Mouse (Mus musculus) telencephalon, adult 2 months (tissue): ENCODE measurements at regions not wholly inside any gene's neighbourhood (a gene's known extent, or its start where the extent isn't known, plus 50 kb on each side); places are given as distances from the start of the nearest gene placed in this dataset.

Experiments used
- DNase-seq: peaks from one replicate; pipeline ENCODE4 v3.0.0-alpha.2; 2011; ENCODE audit warnings: low read depth, low spot score

DNA sequence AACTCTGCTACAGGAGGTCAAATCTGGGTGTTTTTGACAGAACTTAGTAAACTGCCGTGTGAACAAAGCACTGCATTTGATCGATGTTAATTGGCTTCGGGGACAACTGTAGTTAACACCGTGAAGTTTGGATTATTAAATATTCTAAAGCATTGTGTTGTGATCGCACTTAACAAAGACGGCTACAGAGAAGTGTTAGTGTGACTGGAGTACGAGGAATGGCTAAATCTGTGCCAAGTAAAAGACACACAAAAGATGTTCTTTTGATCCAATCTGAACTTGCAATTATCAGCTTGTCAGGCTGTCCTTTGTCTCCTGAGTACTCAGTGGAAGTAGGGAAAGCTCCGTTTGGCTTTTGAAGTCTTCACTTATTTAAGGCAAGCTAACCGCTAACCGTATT, 259.7 kb downstream of the Tmem182 start:
- DNase-seq, result no peak

DNA sequence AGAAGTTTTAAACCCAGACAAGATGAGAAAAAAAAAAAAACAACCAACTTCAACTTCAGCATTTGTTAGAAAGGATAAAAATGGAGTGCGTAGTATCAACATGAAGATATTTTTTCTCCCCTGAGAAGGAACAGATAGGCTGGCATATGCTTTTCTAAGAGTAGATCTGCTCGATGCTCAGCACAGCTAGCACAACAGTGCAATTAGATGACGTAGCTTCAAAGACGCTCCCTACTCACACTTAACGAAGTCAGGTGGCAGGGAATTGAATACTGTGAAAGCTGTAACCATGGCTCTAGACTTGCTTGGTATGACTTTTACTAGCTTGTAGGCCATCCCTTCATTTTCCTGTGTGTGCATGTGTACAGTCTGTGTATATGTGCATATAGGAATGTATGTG, 299.5 kb downstream of the Tmem182 start:
- peak; percentile 69 for DNase-seq

- DNase-seq, result no peak
Observed at GRCm38 (mm10) chr1:41121636-41122175, 316.3 kb downstream of the Tmem182 start.

- DNase-seq, result no peak
Observed at GRCm38 (mm10) chr1:41131410-41131809, 326.0 kb downstream of the Tmem182 start.

- no peak for DNase-seq
Observed at GRCm38 (mm10) chr1:41133143-41133542, 327.7 kb downstream of the Tmem182 start.

DNA sequence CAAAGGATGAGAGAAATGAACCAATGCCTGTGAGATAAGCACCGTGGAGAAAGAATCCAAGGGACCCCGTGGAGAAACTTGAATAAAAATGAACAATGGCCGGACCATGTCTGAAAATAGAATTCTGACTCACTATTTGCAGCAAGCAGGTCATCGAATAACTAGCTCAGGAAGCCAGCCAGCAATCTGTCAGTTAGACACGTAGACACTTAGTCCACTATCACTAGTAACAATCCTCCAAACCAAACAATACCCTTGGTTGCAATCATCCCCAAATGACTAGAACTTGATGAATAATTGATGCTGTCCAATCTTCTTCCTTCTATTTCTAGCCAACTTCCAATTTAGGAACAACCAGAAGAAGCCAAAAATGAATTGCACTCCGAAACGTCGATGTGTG, 328.5 kb downstream of the Tmem182 start:
- no peak for DNase-seq

GRCm38 (mm10) chr1:41139725-41140124, 334.3 kb downstream of the Tmem182 start:
- DNase-seq, result no peak

- no peak for DNase-seq
Observed at GRCm38 (mm10) chr1:41140542-41140941, 335.1 kb downstream of the Tmem182 start.

DNA sequence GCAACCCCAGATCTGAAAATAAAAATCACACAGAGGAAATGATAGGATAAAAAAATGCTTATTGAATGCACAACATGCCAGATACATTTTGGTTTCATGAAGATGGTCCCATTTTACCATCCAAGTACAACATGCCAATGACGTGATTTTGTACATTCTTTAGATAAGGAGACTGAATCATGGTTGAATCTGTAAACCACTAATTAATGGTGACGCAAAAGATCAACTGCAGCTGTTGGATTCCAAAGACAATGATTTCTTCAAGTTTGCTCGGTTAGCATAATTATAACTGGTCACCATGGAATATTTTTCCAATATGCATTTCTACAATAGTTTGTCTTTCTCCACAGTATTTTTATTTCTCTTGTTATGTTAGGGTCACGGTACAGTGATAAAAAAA, 336.6 kb downstream of the Tmem182 start:
- no peak for DNase-seq

DNA sequence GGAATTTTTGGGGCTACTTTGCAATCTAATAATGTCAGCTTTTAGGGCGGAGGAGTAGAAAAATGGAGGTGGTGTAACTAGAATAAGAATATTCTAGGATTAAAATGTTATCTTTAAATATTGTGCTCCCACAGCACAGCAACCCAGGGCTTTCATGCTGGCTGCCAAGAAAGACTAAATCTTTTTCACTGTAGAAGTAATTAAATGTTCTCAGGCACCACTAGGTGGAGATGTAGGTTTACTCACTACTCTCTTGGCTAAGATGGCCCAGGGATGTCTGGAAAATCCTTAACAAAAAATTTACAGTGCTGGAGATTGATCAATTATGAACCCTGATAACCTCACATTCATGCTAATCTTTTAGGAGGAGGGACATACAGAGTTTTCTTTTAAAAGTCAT, 347.1 kb downstream of the Tmem182 start:
- peak; percentile 68 for DNase-seq

DNA sequence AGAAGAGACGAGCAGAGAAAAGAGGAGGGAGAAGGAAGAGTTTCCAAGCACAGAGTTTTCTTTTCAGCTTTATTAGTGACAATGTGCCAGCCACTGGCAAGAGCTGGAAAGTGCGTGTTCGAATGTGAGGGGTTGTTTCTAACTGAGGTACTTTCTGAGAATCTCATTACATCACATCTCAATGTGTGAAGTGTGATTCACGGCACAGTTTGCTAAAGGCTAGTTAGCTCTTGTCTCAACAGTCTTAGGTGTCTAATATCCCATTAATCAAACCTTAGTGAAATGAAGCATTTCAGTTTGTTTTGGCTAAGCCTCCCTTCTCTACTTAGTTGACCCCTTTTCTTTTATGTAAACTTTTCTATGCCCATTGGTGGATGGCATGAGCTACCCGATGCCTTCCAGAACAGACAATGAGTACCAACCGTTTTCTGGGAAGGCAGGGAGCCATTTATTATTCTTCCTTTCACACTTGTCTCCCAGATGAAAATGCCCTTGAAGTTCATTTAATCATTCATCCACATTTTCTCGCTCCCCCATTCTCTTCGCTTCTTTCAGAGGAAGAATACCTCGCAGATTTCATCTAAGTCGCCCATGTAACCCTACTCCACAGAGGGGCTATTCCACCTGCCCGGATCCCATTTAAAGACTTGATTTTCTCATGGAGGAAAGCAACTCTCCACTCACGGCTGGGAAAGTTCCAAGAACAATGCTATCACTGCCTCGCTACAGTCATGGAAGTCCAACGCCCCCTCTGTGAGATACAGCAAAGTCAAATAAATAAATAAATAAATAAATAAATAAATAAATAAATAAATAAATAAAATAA, 348.0 kb downstream of the Tmem182 start:
- no peak for DNase-seq

DNA sequence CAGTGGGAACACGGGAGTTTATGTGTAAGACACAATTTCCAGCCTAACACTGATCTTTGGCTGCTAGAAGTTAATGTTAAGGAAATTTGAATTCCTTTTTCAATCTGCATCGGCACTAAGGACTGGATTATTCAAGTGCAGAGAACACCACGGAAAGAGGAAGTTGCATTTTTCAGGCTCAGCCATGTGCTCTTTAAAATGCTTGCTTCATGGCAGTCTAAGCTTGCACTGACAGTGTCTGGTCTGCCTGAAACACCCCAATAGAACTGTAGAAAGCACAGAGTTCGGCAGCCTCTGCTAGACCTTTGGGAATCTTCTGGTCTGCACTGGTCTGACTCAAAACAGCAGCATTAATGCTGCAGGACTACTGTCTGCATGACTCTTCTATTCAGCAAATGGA, 348.8 kb downstream of the Tmem182 start:
- DNase-seq, result no peak

GRCm38 (mm10) chr1:41156946-41157345, 351.5 kb downstream of the Tmem182 start:
- no peak for DNase-seq

- no peak for DNase-seq
Observed at GRCm38 (mm10) chr1:41157651-41158513, 352.5 kb downstream of the Tmem182 start.

DNA sequence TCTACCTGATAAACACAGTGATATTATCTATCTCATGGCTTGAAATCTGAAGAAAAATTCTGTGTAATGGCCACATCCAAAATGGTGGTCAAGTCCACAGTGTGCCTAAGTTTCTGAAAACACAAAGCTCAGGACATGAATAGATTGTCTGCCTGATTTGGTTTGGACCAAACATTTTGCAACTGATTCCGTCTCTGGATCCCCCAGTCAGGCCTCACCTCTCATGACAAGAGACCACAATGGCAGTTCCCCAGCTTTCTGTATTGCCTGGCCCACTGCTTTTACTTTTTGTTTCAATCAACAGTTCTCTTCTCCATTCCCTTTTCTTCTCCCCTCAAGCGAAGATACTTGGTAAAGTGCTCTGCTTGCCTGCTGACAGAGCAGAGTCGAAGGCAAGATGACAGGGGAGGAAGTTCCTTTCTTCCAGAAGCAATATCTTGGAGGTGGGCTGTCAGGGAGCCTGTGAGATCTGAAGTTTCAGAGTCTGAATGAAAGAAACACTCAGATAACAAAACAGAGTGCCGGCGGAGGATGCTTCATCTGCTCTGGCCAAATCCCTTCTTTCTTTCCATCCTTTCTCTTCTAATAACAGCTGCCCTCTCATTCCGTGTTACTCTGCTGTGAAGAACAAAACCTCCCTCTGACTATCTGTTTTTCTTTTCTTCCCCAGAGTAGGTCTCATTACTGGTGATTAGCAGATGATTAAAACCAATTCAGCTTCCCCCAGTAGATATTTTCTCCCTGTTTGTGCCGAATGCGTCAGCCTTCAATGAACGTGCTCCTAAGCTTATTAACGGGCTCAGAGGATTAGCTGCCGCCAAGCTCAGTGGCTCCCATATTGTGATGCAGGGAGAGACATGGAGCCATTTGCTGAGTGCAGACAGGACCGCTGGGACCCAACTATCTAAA, 360.7 kb downstream of the Tmem182 start:
- DNase-seq, result no peak

DNA sequence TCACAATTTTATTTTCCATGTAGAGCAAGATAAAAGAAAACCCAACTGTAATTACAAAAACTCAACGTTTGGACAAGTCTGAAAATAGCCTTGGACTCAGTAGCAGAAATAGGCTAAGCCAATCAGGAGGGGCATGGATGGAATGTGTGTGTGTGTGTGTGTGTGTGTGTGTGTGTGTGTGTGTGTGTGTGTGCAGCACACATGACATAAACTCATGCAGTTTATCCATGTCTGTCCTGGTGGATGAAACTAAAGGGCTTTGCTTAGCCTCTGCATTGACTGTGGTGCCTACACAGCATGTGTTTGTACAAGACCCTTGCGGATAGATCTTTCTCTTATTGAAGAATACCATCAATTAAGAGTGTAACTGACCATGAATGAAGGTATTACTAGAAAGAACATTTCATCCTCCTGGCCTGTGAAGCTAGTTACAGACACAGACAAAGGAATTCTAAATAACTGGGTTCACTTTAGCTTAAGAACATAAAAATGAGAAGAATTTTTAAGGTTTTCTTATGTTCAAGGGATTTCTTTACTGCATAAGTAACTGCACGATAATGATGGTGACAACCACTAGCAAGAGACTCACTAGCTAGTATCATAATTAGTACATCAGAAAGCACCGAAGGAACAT, 361.5 kb downstream of the Tmem182 start:
- DNase-seq, result no peak

DNA sequence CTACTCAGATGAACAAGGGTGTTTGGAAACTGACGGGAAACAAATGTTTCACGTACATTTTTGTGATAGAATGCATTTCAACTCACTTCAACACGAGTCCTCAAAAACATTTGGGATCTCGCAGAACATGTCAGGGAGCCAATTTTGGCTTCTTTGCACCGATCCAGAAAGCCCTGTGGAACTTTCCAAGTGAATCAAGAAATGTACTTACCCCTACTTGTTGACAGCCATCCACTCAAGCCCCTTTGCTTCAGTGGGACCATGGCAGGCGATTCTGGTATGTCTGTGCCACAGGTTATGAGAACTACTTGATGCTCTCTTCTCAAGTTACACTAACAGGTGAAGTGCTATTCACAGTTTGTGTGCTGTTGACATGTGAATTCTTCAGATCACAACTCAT, 381.6 kb downstream of the Tmem182 start:
- no peak for DNase-seq

- DNase-seq, result no peak
Observed at GRCm38 (mm10) chr1:41212876-41213275, 407.5 kb downstream of the Tmem182 start.

DNA sequence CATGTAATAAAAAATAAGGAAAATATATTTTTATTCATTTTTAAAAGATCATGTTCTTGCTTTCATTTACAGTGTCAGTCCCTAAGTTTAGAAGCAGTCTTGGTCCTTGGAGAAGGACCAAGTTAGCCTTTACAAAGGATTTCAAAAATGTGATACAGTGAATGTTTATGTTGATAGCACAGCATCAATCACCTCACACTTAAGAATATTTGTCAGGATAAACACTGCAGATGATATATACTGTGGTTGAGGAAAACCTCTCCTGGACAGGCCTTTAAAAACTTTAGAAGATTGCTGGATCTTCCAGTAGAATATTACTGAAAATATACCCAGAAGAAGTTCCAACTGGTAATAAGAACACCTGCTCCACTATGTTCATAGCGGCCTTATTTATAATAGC, 420.4 kb downstream of the Tmem182 start:
- no peak for DNase-seq

- DNase-seq, result no peak
Observed at GRCm38 (mm10) chr1:41235335-41235734, 429.9 kb downstream of the Tmem182 start.

GRCm38 (mm10) chr1:41243000-41243399, 437.6 kb downstream of the Tmem182 start:
- no peak for DNase-seq
